Mouse (Mus musculus) intestine, embryonic 14.5 days (tissue): ENCODE measurements around the gene Zfp28. TPM values are rescaled to one million over a fixed set of nuclear protein-coding genes. Genes with fewer than 3 reads are reported as not detected.

Experiments
- ATAC-seq: fragments of 200-750 bp; cut with Nextera tagmentation; replicated peaks from 2 replicates; pipeline ENCODE4 v1.8.0; 2017; ENCODE audit warnings: low read depth, moderate number of reproducible peaks, moderate TSS enrichment, moderate library complexity; ENCODE audit not compliant: low FRiP score, low TSS enrichment
- DNase-seq: peaks from one replicate; pipeline ENCODE4 v3.0.0-alpha.2; 2018; ENCODE audit warnings: low spot score
- H3K27ac ChIP-seq: fragments of 300-500 bp; sonication (generic); 2 replicates; pipeline ENCODE4 v1.5.1; 2014; ENCODE audit warnings: low read depth, mild to moderate bottlenecking, control low read depth
- H3K27me3 ChIP-seq: fragments of 300-500 bp; sonication (generic); replicated peaks from 2 replicates; pipeline ENCODE4 v1.6.1; 2014; ENCODE audit warnings: low read length, control low read depth; ENCODE audit not compliant: control insufficient read depth, insufficient read depth
- H3K36me3 ChIP-seq: fragments of 300-500 bp; sonication (generic); 2 replicates; pipeline ENCODE4 v1.6.1; 2014; ENCODE audit warnings: low read length, control low read depth; ENCODE audit not compliant: control insufficient read depth, insufficient read depth
- H3K4me1 ChIP-seq: fragments of 300-500 bp; sonication (generic); replicated peaks from 2 replicates; pipeline ENCODE4 v1.6.1; 2014; ENCODE audit warnings: low read length, control low read depth, mixed read lengths; ENCODE audit not compliant: control insufficient read depth, insufficient read depth
- H3K4me2 ChIP-seq: fragments of 300-500 bp; sonication (generic); 2 replicates; pipeline ENCODE4 v1.6.1; 2014; ENCODE audit warnings: low read length
- H3K4me3 ChIP-seq: fragments of 300-500 bp; sonication (generic); 2 replicates; pipeline ENCODE4 v1.5.1; 2014; ENCODE audit warnings: low read depth, low read length, control low read depth, mixed read lengths
- H3K9ac ChIP-seq: fragments of 300-500 bp; sonication (generic); 2 replicates; pipeline ENCODE4 v1.6.1; 2014; ENCODE audit warnings: mild to moderate bottlenecking, low read length
- H3K9me3 ChIP-seq: fragments of 300-500 bp; sonication (generic); 2 replicates; pipeline ENCODE4 v1.6.1; 2016; ENCODE audit warnings: low read length, control low read depth; ENCODE audit not compliant: control insufficient read depth
- WGBS: fragments of 180-500 bp; shearing (Covaris S2); extraction: QIAGEN DNeasy Blood & Tissue Kit; methylation state at CpG from one replicate; pipeline ENCODE4 v1.1.7; 2014; 5-methylcytosine and 5-hydroxymethylcytosine counted together
- polyA plus RNA-seq: library from polyadenylated mRNA; unstranded; fragments of >200 nt; fragmentation: Nextera tagmentation; extraction: Ambion mirVana; gene quantifications from 2 replicates; pipeline ENCODE4 v1.2.1, GENCODE M21; 2014

Gene Zfp28
- 8.3 and 10.2 TPM in 2 replicates for polyA plus RNA-seq

DNA sequence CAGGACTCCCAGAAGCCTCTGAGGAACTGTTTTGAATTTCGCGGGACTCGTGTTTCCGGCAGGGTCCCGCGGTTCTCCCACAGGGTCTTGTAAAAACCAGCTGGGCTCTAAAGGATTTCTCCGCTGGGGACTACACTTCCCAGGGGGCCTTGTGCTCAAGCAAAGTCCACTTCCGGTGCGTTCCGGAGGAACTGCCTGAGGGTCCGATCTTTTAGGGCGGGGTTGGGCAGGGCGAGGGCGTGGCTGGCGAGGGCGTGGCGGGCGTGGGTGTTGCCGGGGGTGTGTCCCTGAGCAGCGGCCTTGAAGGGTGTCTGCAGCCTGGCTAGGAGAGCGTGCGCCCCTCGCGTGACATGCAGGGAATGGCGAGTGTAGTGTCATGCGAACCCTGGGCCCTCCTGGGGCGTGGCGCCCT lies at the start of gene Zfp28:
Gene Zfp28, plus strand, starts transcription at position 252 of the 412 bp plus-strand sequence.
- peak within 1 kb of the TSS; percentile 51 for H3K9ac ChIP-seq
- DNase-seq (peak; percentile 96), ATAC-seq (peak; percentile 96)
- H3K27ac ChIP-seq, result no peak within 1 kb of the TSS
- under 1% methylated on average over 28 of the region's 28 CpGs for WGBS
- H3K27me3 ChIP-seq, result no peaks in the 10 kb centered on the region
- peak within 1 kb of the TSS; percentile 75 for H3K4me2 ChIP-seq
- H3K4me1 ChIP-seq, result peaks cover 8% of the 10 kb centered on the region
- no peaks in the 10 kb centered on the region for H3K9me3 ChIP-seq
- peak within 1 kb of the TSS; percentile 44 for H3K4me3 ChIP-seq
- H3K36me3 ChIP-seq, result peaks cover 7% of the 10 kb centered on the region; the same call in 1 of the 2 replicates

GRCm38 (mm10) chr7:6339865-6340264 lies 43.2 kb upstream of the Zfp28 start:
- H3K9ac ChIP-seq, result no peak overlapping the region
- 79% methylated on average over 5 of the region's 5 CpGs for WGBS
- ATAC-seq, result no peak
- H3K27ac ChIP-seq, result no peak overlapping the region
- no peak overlapping the region for H3K4me2 ChIP-seq
- no peaks in the 10 kb centered on the region for H3K27me3 ChIP-seq
- no peak overlapping the region for H3K4me3 ChIP-seq
- H3K36me3 ChIP-seq, result no peaks in the 10 kb centered on the region
- peaks cover 3% of the 10 kb centered on the region; the same call in 1 of the 2 replicates for H3K4me1 ChIP-seq
- no peak for DNase-seq
- H3K9me3 ChIP-seq, result no peaks in the 10 kb centered on the region

GRCm38 (mm10) chr7:6343501-6344071 lies 39.5 kb upstream of the Zfp28 start, which contains the start of gene Gm3854:
TSS of gene Gm3854 (plus strand) at chr7:6343759.
- H3K4me2 ChIP-seq, result peak within 1 kb of the TSS; percentile 57
- peak within 1 kb of the TSS; percentile 65 for H3K4me3 ChIP-seq
- H3K9me3 ChIP-seq, result no peaks in the 10 kb centered on the region
- peak within 1 kb of the TSS; percentile 48 for H3K9ac ChIP-seq
- H3K27me3 ChIP-seq, result no peaks in the 10 kb centered on the region
- H3K4me1 ChIP-seq, result peaks cover 3% of the 10 kb centered on the region; the same call in 1 of the 2 replicates
- WGBS, result 2% methylated on average over 26 of the region's 26 CpGs
- DNase-seq (peak; percentile 87), ATAC-seq (peak; percentile 91)
- no peaks in the 10 kb centered on the region for H3K36me3 ChIP-seq
- H3K27ac ChIP-seq, result no peak within 1 kb of the TSS

- peak overlapping the region; percentile 57 for H3K4me2 ChIP-seq
- no peaks in the 10 kb centered on the region for H3K9me3 ChIP-seq
- H3K27me3 ChIP-seq, result no peaks in the 10 kb centered on the region
- peak overlapping the region; percentile 48 for H3K9ac ChIP-seq
- peak overlapping the region; percentile 65 for H3K4me3 ChIP-seq
- H3K4me1 ChIP-seq, result peaks cover 3% of the 10 kb centered on the region; the same call in 1 of the 2 replicates
- H3K36me3 ChIP-seq, result no peaks in the 10 kb centered on the region
- 30% methylated on average over 10 of the region's 10 CpGs for WGBS
- no peak overlapping the region for H3K27ac ChIP-seq
- DNase-seq, result no peak
- ATAC-seq, result no peak; the same call in 1 of the 2 replicates
These were observed 39.0 kb upstream of the Zfp28 start for GRCm38 (mm10) chr7:6344124-6344523.

DNA sequence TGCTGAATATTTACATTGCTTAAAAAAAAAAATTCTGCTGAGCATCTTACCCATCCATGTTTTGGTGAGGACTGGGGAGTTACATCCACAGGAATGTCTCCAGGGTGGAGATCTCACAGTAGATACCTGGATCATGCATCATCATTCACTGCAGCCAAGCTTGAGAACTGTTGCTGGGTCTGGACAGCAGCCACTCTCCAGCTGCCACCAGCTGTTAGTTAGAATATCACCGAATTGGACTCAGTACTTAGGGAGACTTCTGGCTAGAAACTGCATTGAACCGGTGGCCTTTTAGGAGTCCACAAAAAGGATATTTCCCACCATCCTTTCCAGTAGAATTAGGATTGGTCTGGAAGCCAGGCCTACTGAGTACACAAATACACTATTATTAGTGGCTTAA lies 25.0 kb upstream of the Zfp28 start:
- no peaks in the 10 kb centered on the region for H3K4me1 ChIP-seq
- H3K9me3 ChIP-seq, result no peaks in the 10 kb centered on the region
- peaks cover 11% of the 10 kb centered on the region for H3K36me3 ChIP-seq
- no peak overlapping the region for H3K9ac ChIP-seq
- H3K4me3 ChIP-seq, result no peak overlapping the region
- WGBS, result 59% methylated on average over 2 of the region's 2 CpGs
- H3K4me2 ChIP-seq, result no peak overlapping the region
- no peak for ATAC-seq
- DNase-seq, result no peak
- no peaks in the 10 kb centered on the region for H3K27me3 ChIP-seq
- no peak overlapping the region for H3K27ac ChIP-seq

DNA sequence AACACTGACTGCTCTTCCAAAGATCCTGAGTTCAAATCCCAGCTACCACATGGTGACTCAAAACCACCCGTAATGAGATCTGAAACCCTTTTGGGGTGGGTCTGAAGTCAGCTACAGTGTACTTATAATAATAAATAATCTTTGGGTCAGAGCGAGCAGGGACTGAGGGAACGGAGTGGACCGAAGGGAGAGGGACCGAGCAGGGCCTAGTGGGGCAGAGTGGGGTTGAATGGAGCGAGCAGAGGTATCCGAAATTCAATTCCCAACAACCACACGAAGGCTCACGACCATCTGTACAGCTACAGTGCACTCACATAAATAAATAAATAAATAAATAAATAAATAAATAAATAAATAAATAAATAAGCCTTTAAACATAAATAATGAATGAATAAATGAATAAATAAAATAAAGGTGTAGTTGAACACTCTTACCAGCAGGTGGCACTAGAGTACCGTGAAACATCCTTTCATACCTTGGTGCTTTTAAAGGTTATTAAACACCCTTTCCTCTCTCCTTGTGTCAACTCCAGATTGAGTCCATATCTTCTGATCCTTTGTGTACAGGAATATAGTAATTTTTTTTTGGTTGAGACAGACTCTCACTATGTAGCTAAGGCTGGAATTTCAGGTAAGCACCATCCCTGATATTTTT lies 24.0 kb upstream of the Zfp28 start:
- Histone ChIP-seq H3K9me3 (no peaks in the 10 kb centered on the region), H3K27ac (no peak overlapping the region), H3K4me3 (no peak overlapping the region), H3K4me1 (peaks cover 4% of the 10 kb centered on the region; the same call in 1 of the 2 replicates), H3K27me3 (no peaks in the 10 kb centered on the region), H3K9ac (no peak overlapping the region), H3K36me3 (peaks cover 2% of the 10 kb centered on the region; the same call in 1 of the 2 replicates), H3K4me2 (no peak overlapping the region)
- ATAC-seq, result no peak
- 55% methylated on average over 10 of the region's 10 CpGs for WGBS
- DNase-seq, result peak; percentile 59

DNA sequence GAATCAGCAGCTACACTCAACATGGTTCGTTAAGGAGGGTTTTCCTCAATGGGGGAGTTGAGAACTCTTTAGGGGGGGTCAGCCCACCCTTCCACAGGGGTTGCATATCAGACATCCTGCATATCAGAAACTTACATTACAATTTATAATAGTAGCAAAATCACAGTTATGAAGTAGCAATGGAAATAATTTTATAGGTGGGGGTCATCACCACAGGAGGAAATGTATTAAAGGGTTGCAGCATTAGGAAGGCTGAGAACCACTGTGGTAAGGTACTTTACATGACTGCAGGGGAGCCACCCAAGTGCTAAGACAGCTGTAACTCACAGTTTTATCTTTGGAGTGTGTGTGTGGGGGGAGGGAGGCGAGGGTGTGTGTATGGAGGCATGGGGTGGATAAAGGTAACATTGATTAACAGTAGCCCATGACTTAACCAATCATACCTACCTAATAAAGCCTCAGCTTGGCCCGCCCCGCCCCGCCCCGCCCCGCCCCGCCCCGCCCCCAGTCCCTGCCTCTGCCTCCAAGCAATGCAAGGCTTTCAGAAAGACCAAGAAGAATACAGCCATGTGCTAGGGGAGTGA lies 22.5 kb upstream of the Zfp28 start:
- WGBS, result 14% methylated on average over 9 of the region's 9 CpGs
- Histone ChIP-seq H3K4me1 (peaks cover 4% of the 10 kb centered on the region; the same call in 1 of the 2 replicates), H3K27me3 (no peaks in the 10 kb centered on the region), H3K27ac (no peak overlapping the region), H3K36me3 (no peaks in the 10 kb centered on the region), H3K9ac (no peak overlapping the region), H3K4me2 (no peak overlapping the region), H3K9me3 (no peaks in the 10 kb centered on the region), H3K4me3 (no peak overlapping the region)
- ATAC-seq (no peak), DNase-seq (no peak)

- peaks cover 4% of the 10 kb centered on the region; the same call in 1 of the 2 replicates for H3K4me1 ChIP-seq
- H3K27me3 ChIP-seq, result no peaks in the 10 kb centered on the region
- H3K27ac ChIP-seq, result peak overlapping the region; percentile 81
- DNase-seq (no peak), ATAC-seq (no peak)
- peak overlapping the region; percentile 49 for H3K4me3 ChIP-seq
- 29% methylated on average over 7 of the region's 7 CpGs for WGBS
- peak overlapping the region; percentile 47 for H3K9ac ChIP-seq
- H3K36me3 ChIP-seq, result no peaks in the 10 kb centered on the region
- H3K9me3 ChIP-seq, result no peaks in the 10 kb centered on the region
- peak overlapping the region; percentile 56 for H3K4me2 ChIP-seq
These were observed 21.3 kb upstream of the Zfp28 start for GRCm38 (mm10) chr7:6361756-6362155.
